Mouse (Mus musculus) bone marrow macrophage, adult 2 months (primary cell): ENCODE data around the gene Iqschfp.

ENCODE experiments used
- CTCF ChIP-seq: IDR thresholded peaks from 2 replicates; pipeline ENCODE4 v1.5.1; 2012; ENCODE audit warnings: low read depth, mild to moderate bottlenecking, low read length, moderate library complexity
- POLR2A ChIP-seq: IDR thresholded peaks from 2 replicates; pipeline ENCODE4 v1.6.1; 2012; ENCODE audit warnings: mild to moderate bottlenecking, low read depth, low read length, borderline replicate concordance

GRCm38 (mm10) chr3:68470061-68470460 is 578.0 kb downstream of the Iqschfp start:
- TF ChIP-seq CTCF (no peak), POLR2A (no peak)
